Mouse (Mus musculus) midbrain, embryonic 11.5 days (tissue): Measurements from ENCODE around the gene Brca1. TPM values are rescaled to one million over a fixed set of nuclear protein-coding genes. Genes with fewer than 3 reads are reported as not detected.
"Not testable (repeated sequence)": the region's sequence is repeated elsewhere in the genome, so short reads cannot be mapped to it uniquely, and the experiment has no call there.

Source experiments
- ATAC-seq: fragments of 200-750 bp; cut with Nextera tagmentation; 2 replicates; pipeline ENCODE4 v1.8.0; 2017; ENCODE audit warnings: moderate TSS enrichment, moderate library complexity; ENCODE audit not compliant: low FRiP score
- DNase-seq: peaks from one replicate; pipeline ENCODE4 v3.0.0; 2015; ENCODE audit warnings: low spot score; ENCODE audit errors: missing footprints
- H3K27ac ChIP-seq: fragments of 300-500 bp; sonication (generic); 2 replicates; pipeline ENCODE4 v1.5.1; 2014; ENCODE audit warnings: low read depth, low read length
- H3K27me3 ChIP-seq: fragments of 300-500 bp; sonication (generic); 2 replicates; pipeline ENCODE4 v1.6.1; 2014; ENCODE audit warnings: mild to moderate bottlenecking, low read length, moderate library complexity, mixed read lengths; ENCODE audit not compliant: control insufficient read depth, insufficient read depth
- H3K36me3 ChIP-seq: fragments of 300-500 bp; sonication (generic); 2 replicates; pipeline ENCODE4 v1.6.1; 2014; ENCODE audit warnings: mild to moderate bottlenecking, low read length, moderate library complexity, mixed read lengths; ENCODE audit not compliant: control insufficient read depth, insufficient read depth
- H3K4me1 ChIP-seq: fragments of 300-500 bp; sonication (generic); 2 replicates; pipeline ENCODE4 v1.6.1; 2014; ENCODE audit warnings: low read length; ENCODE audit not compliant: control insufficient read depth, insufficient read depth
- H3K4me2 ChIP-seq: fragments of 300-500 bp; sonication (generic); 2 replicates; pipeline ENCODE4 v1.6.1; 2014; ENCODE audit warnings: mild to moderate bottlenecking, moderate library complexity
- H3K4me3 ChIP-seq: fragments of 300-500 bp; sonication (generic); 2 replicates; pipeline ENCODE4 v1.5.1; 2014; ENCODE audit warnings: low read depth, low read length
- H3K9ac ChIP-seq: fragments of 300-500 bp; sonication (generic); 2 replicates; pipeline ENCODE4 v1.6.1; 2014; ENCODE audit warnings: low read length
- H3K9me3 ChIP-seq: fragments of 300-500 bp; sonication (generic); 2 replicates; pipeline ENCODE4 v1.6.1; 2016; ENCODE audit warnings: low read length; ENCODE audit not compliant: control insufficient read depth
- WGBS: fragments of 180-500 bp; shearing (Covaris S2); extraction: QIAGEN DNeasy Blood & Tissue Kit; methylation state at CpG from one replicate; pipeline ENCODE4 v1.1.7; 2014; 5-methylcytosine and 5-hydroxymethylcytosine counted together
- polyA plus RNA-seq: library from polyadenylated mRNA; unstranded; fragments of >200 nt; fragmentation: Nextera tagmentation; extraction: Ambion mirVana; gene quantifications from 2 replicates; pipeline ENCODE4 v1.2.1, GENCODE M21; 2014

The Brca1 gene
- polyA plus RNA-seq, result 24.5 and 24.8 TPM in 2 replicates

- Histone ChIP-seq H3K4me3 (peak within 1 kb of the TSS; percentile 80), H3K36me3 (0 out of 2 replicates have a peak, but pooled peaks cover 3% of the 10 kb centered on the region), H3K4me1 (peaks cover 24% of the 10 kb centered on the region), H3K9me3 (no peaks in the 10 kb centered on the region), H3K4me2 (peak within 1 kb of the TSS; percentile 78), H3K9ac (peak within 1 kb of the TSS; percentile 83), H3K27me3 (no peaks in the 10 kb centered on the region), H3K27ac (peak within 1 kb of the TSS; percentile 87)
- DNase-seq (peak; percentile 100), ATAC-seq (peak; percentile 80)
- under 1% methylated on average over 43 of the region's 43 CpGs for WGBS
These were observed at the start of gene Brca1, which contains the start of gene Nbr1 for GRCm38 (mm10) chr11:101551751-101552475. Brca1 (minus strand) TSS chr11:101551955. Nbr1 (plus strand) TSS chr11:101552149.

GRCm38 (mm10) chr11:101599156-101599555, 47.4 kb upstream of the Brca1 start, which contains the start of gene Gm11634:
Gm11634 (minus strand) TSS chr11:101599256.
- no peak within 1 kb of the TSS for H3K4me2 ChIP-seq
- ATAC-seq (no peak), DNase-seq (no peak)
- H3K9me3 ChIP-seq, result no peaks in the 10 kb centered on the region
- 84% methylated on average over 6 of the region's 6 CpGs for WGBS
- no peak within 1 kb of the TSS for H3K27ac ChIP-seq
- peaks cover under 1% of the 10 kb centered on the region; the same call in 1 of the 2 replicates for H3K4me1 ChIP-seq
- H3K27me3 ChIP-seq, result no peaks in the 10 kb centered on the region
- H3K9ac ChIP-seq, result no peak within 1 kb of the TSS
- no peaks in the 10 kb centered on the region for H3K36me3 ChIP-seq
- H3K4me3 ChIP-seq, result no peak within 1 kb of the TSS

- ATAC-seq, result no peak
These were observed 38.4 kb upstream of the Brca1 start for GRCm38 (mm10) chr11:101589989-101590624.

GRCm38 (mm10) chr11:101589444-101589843, 37.7 kb upstream of the Brca1 start:
- H3K36me3 ChIP-seq, result no peaks in the 10 kb centered on the region
- H3K4me1 ChIP-seq, result no peaks in the 10 kb centered on the region
- DNase-seq (peak; percentile 95), ATAC-seq (no peak)
- H3K4me2 ChIP-seq, result no peak overlapping the region
- H3K9ac ChIP-seq, result no peak overlapping the region
- no peaks in the 10 kb centered on the region for H3K9me3 ChIP-seq
- no peaks in the 10 kb centered on the region for H3K27me3 ChIP-seq
- WGBS, result 33% methylated on average over 5 of the region's 5 CpGs
- no peak overlapping the region for H3K4me3 ChIP-seq
- no peak overlapping the region for H3K27ac ChIP-seq

More at GRCm38 (mm10) chr11:101589989-101590624, 38.4 kb upstream of the Brca1 start:
- no peak for DNase-seq
- Histone ChIP-seq H3K27ac (no peak overlapping the region), H3K27me3 (no peaks in the 10 kb centered on the region), H3K9ac (no peak overlapping the region), H3K4me3 (no peak overlapping the region), H3K4me2 (no peak overlapping the region), H3K4me1 (no peaks in the 10 kb centered on the region), H3K36me3 (no peaks in the 10 kb centered on the region), H3K9me3 (no peaks in the 10 kb centered on the region)
- WGBS, result 75% methylated on average over 12 of the region's 12 CpGs

DNA sequence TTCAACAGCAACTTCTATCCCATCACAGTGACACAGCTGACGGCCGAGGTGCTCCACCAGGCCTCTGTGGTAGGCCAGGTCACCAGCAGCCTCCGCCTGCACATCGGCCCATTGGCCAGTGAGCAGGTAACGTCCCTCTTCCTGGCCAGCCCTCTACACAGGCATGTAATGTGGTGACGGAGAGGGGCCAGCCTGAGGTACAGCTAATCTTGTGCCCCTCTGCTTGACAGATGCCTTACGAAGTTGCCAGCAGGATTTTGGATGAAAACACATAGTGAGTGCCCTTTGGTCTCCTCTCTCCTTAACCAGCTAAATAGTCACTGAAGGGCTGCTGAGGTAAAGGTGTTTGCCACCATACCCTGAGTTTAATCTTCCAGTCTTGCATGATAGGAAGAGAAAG, 37.1 kb upstream of the Brca1 start:
- H3K36me3 ChIP-seq, result no peaks in the 10 kb centered on the region
- H3K27ac ChIP-seq, result no peak overlapping the region
- no peak overlapping the region for H3K9ac ChIP-seq
- ATAC-seq (no peak), DNase-seq (no peak)
- H3K4me3 ChIP-seq, result no peak overlapping the region
- no peak overlapping the region for H3K4me2 ChIP-seq
- H3K4me1 ChIP-seq, result no peaks in the 10 kb centered on the region
- WGBS, result 91% methylated on average over 7 of the region's 7 CpGs
- no peaks in the 10 kb centered on the region for H3K9me3 ChIP-seq
- H3K27me3 ChIP-seq, result no peaks in the 10 kb centered on the region

- no peaks in the 10 kb centered on the region for H3K36me3 ChIP-seq
- H3K9me3 ChIP-seq, result no peaks in the 10 kb centered on the region
- DNase-seq, result no peak
- H3K27ac ChIP-seq, result no peak overlapping the region
- H3K4me1 ChIP-seq, result no peaks in the 10 kb centered on the region
- no peak overlapping the region for H3K9ac ChIP-seq
- ATAC-seq, result no peak
- H3K4me2 ChIP-seq, result no peak overlapping the region
- WGBS, result 88% methylated on average over 10 of the region's 10 CpGs
- H3K4me3 ChIP-seq, result no peak overlapping the region
- no peaks in the 10 kb centered on the region for H3K27me3 ChIP-seq
These were observed 35.9 kb upstream of the Brca1 start for GRCm38 (mm10) chr11:101587676-101588075.

DNA sequence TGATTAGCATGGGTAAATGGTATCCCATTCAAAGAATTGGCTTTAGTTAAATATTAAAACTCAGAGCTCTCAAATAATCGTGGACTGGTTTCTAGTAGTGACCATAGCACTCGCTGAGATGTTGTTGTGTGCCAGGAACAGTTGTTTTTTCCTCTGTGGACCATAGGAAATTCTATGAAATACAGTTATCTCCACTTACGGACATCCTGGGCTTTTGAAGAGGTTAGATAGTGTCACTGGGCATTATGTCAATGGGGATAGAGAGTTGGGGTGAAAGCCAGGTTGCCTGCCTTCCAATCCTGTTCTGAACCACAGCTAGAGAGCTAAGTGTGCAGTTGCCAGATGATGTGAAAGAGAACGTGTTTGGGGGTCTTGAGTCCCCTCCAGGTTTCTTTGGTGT, 34.0 kb upstream of the Brca1 start:
- Histone ChIP-seq H3K9ac (no peak overlapping the region), H3K27ac (no peak overlapping the region), H3K4me3 (no peak overlapping the region), H3K27me3 (no peaks in the 10 kb centered on the region), H3K4me2 (no peak overlapping the region), H3K9me3 (no peaks in the 10 kb centered on the region), H3K4me1 (peaks cover 8% of the 10 kb centered on the region; the same call in 1 of the 2 replicates), H3K36me3 (peaks cover under 1% of the 10 kb centered on the region; the same call in 1 of the 2 replicates)
- WGBS, result 84% methylated on average over 4 of the region's 4 CpGs
- ATAC-seq (no peak), DNase-seq (no peak)

DNA sequence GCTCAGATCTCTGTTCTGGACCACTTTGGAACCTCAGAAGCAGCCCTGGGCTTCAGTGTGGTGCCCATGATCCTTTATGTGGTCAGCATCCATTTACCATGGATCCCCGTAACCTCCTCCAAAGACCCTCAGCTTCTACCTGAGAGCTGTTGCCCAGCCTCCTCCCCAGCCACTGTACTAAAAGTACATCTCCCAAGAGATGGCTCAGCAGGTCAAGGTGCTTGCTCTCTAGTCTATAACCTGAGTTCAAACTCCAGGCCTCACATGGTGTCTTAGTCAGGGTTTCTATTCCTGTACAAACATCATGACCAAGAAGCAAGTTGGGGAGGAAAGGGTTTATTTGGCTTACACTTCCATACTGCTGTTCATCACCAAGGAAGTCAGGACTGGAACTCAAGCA, 33.3 kb upstream of the Brca1 start:
- DNase-seq, H3K27me3 ChIP-seq, H3K27ac ChIP-seq, H3K4me2 ChIP-seq, ATAC-seq, H3K9ac ChIP-seq, H3K9me3 ChIP-seq, H3K4me3 ChIP-seq, H3K4me1 ChIP-seq, H3K36me3 ChIP-seq: not testable (repeated sequence)
- 100% methylated on average over 1 of the region's 1 CpGs for WGBS

- H3K27me3 ChIP-seq, result no peaks in the 10 kb centered on the region
- H3K9ac ChIP-seq, result no peak overlapping the region
- H3K9me3 ChIP-seq, result no peaks in the 10 kb centered on the region
- no peak overlapping the region for H3K4me2 ChIP-seq
- H3K4me1 ChIP-seq, result peaks cover 8% of the 10 kb centered on the region; the same call in 1 of the 2 replicates
- peaks cover 5% of the 10 kb centered on the region for H3K36me3 ChIP-seq
- ATAC-seq (no peak), DNase-seq (no peak)
- WGBS, result 85% methylated on average over 2 of the region's 2 CpGs
- no peak overlapping the region for H3K27ac ChIP-seq
- no peak overlapping the region for H3K4me3 ChIP-seq
These were observed 31.4 kb upstream of the Brca1 start for GRCm38 (mm10) chr11:101583205-101583604.
